Mouse (Mus musculus) myocyte (in vitro differentiated cells): ENCODE data around the gene Mat2a. TPM values are rescaled to one million over a fixed set of nuclear protein-coding genes. Genes with fewer than 3 reads are reported as not detected.
A peak's percentile ranks its signal among the peaks of the same experiment; 100 is the strongest.

Experiments used
- H3K27me3 ChIP-seq: one replicate; pipeline ENCODE4 v1.6.1; 2011; ENCODE audit not compliant: control insufficient read depth, insufficient read depth, insufficient read length
- H3K36me3 ChIP-seq: one replicate; pipeline ENCODE4 v1.6.1; 2011; ENCODE audit not compliant: control insufficient read depth, insufficient read depth
- H3K4me2 ChIP-seq: one replicate; pipeline ENCODE4 v1.6.1; 2011; ENCODE audit warnings: low read depth, control low read depth
- H3K4me3 ChIP-seq: one replicate; pipeline ENCODE4 v1.5.1; 2011; ENCODE audit warnings: mild to moderate bottlenecking, control low read depth, moderate library complexity
- H3K79me2 ChIP-seq: one replicate; pipeline ENCODE4 v1.6.1; 2011; ENCODE audit not compliant: control insufficient read depth, insufficient read depth
- H3ac ChIP-seq: one replicate; pipeline ENCODE4 v1.6.1; 2011; ENCODE audit not compliant: control insufficient read depth, insufficient read length
- CEBPB ChIP-seq: IDR thresholded peaks from 2 replicates; pipeline ENCODE4 v1.6.1; 2011; ENCODE audit warnings: mild to moderate bottlenecking, moderate library complexity; ENCODE audit not compliant: poor library complexity, insufficient read depth, severe bottlenecking
- E2F4 ChIP-seq: IDR thresholded peaks from one replicate; pipeline ENCODE4 v1.6.1; 2011; ENCODE audit warnings: mild to moderate bottlenecking, control low read depth, moderate library complexity; ENCODE audit not compliant: insufficient read depth
- MAX ChIP-seq: IDR thresholded peaks from one replicate; pipeline ENCODE4 v1.6.1; 2011; ENCODE audit warnings: low read depth, mild to moderate bottlenecking, control low read depth
- MYOD1 ChIP-seq, 3 experiments: IDR thresholded peaks; one replicate each; pipeline ENCODE4 v1.6.1; 2011; ENCODE audit warnings: control low read depth in 2 of 3, low read depth in 2 of 3, mild to moderate bottlenecking in 2 of 3, moderate library complexity in 1 of 3; ENCODE audit not compliant: insufficient read length in 2 of 3, control insufficient read depth in 1 of 3
- MYOG ChIP-seq, 3 experiments: IDR thresholded peaks; one replicate each; pipeline ENCODE4 v1.6.1; 2011; ENCODE audit warnings: control low read depth in 2 of 3, low read depth in 2 of 3, mild to moderate bottlenecking in 2 of 3; ENCODE audit not compliant: insufficient read length in 2 of 3, control insufficient read depth in 1 of 3, insufficient read depth in 1 of 3
- POLR2A ChIP-seq: IDR thresholded peaks from one replicate; pipeline ENCODE4 v1.6.1; 2011; ENCODE audit warnings: low read depth, mild to moderate bottlenecking, control low read depth, moderate library complexity; ENCODE audit not compliant: insufficient read length
- POLR2AphosphoS2 ChIP-seq: IDR thresholded peaks from one replicate; pipeline ENCODE4 v1.6.1; 2011; ENCODE audit warnings: low read depth, control low read depth; ENCODE audit not compliant: insufficient read length
- REST ChIP-seq: IDR thresholded peaks from one replicate; pipeline ENCODE4 v1.6.1; 2011; ENCODE audit warnings: mild to moderate bottlenecking, control low read depth, moderate library complexity; ENCODE audit not compliant: insufficient read depth, insufficient read length
- SRF ChIP-seq: IDR thresholded peaks from one replicate; pipeline ENCODE4 v1.6.1; 2011; ENCODE audit warnings: low read depth; ENCODE audit not compliant: control insufficient read depth, insufficient read length
- TCF12 ChIP-seq: IDR thresholded peaks from one replicate; pipeline ENCODE4 v1.6.1; 2011; ENCODE audit warnings: mild to moderate bottlenecking, control low read depth; ENCODE audit not compliant: poor library complexity, insufficient read depth, severe bottlenecking
- TCF3 ChIP-seq: IDR thresholded peaks from one replicate; pipeline ENCODE4 v1.6.1; 2011; ENCODE audit warnings: low read depth, control low read depth; ENCODE audit not compliant: insufficient read length
- USF1 ChIP-seq: IDR thresholded peaks from one replicate; pipeline ENCODE4 v1.6.1; 2011; ENCODE audit warnings: low read depth, mild to moderate bottlenecking, control low read depth, moderate library complexity
- polyA plus RNA-seq: library from polyadenylated mRNA; unstranded; fragments of >200 nt; fragmentation: generic; extraction: Trizol; gene quantifications from one replicate; pipeline ENCODE4 v1.2.1, GENCODE M21; 2012; ENCODE audit warnings: missing spikeins

The Mat2a gene
- polyA plus RNA-seq, 1 experiment, result 142 TPM

- H3K36me3 ChIP-seq, result no peaks in the 10 kb centered on the region
- TF ChIP-seq MYOG (IDR thresholded peaks at IDR 0.05; ENCODE audit: control insufficient read depth in 1 of 3, insufficient read depth in 1 of 3, insufficient read length in 2 of 3, low read depth in 2 of 3) (no peak), POLR2AphosphoS2 (no peak), E2F4 (no peak), SRF (no peak), TCF12 (no peak), MYOD1 (IDR thresholded peaks at IDR 0.05; ENCODE audit: control insufficient read depth in 1 of 3, insufficient read length in 2 of 3, low read depth in 2 of 3) (no peak), POLR2A (no peak), TCF3 (no peak), REST (no peak), MAX (no peak), CEBPB (no peak), USF1 (no peak)
- no peak overlapping the region for H3K4me3 ChIP-seq
- no peak overlapping the region for H3K4me2 ChIP-seq
- H3ac ChIP-seq, result no peak overlapping the region
- H3K27me3 ChIP-seq, result no peaks in the 10 kb centered on the region
- no peaks in the 10 kb centered on the region for H3K79me2 ChIP-seq
Observed at GRCm38 (mm10) chr6:72401875-72402274, 37.5 kb downstream of the Mat2a start.

- H3K27me3 ChIP-seq, result no peaks in the 10 kb centered on the region
- H3K79me2 ChIP-seq, result no peaks in the 10 kb centered on the region
- H3K4me2 ChIP-seq, result no peak overlapping the region
- no peak overlapping the region for H3ac ChIP-seq
- no peaks in the 10 kb centered on the region for H3K36me3 ChIP-seq
- no peak overlapping the region for H3K4me3 ChIP-seq
- TF ChIP-seq MAX (no peak), TCF3 (no peak), E2F4 (no peak), REST (no peak), SRF (no peak), POLR2AphosphoS2 (no peak), MYOD1 (IDR thresholded peaks at IDR 0.05; ENCODE audit: control insufficient read depth in 1 of 3, insufficient read length in 2 of 3, low read depth in 2 of 3) (no peak), CEBPB (no peak), POLR2A (no peak), USF1 (no peak), MYOG (IDR thresholded peaks at IDR 0.05; ENCODE audit: control insufficient read depth in 1 of 3, insufficient read depth in 1 of 3, insufficient read length in 2 of 3, low read depth in 2 of 3) (no peak), TCF12 (no peak)
Observed at GRCm38 (mm10) chr6:72399967-72400366, 39.4 kb downstream of the Mat2a start.

GRCm38 (mm10) chr6:72396837-72397251 lies 42.5 kb downstream of the Mat2a start:
- Histone ChIP-seq H3K79me2 (no peaks in the 10 kb centered on the region), H3K36me3 (no peaks in the 10 kb centered on the region), H3K4me2 (peak overlapping the region; percentile 18), H3K27me3 (no peaks in the 10 kb centered on the region), H3ac (no peak overlapping the region), H3K4me3 (no peak overlapping the region)
- no peak for TF ChIP-seq SRF
- TF ChIP-seq MYOD1 (IDR thresholded peaks at IDR 0.05; ENCODE audit: control insufficient read depth in 1 of 3, insufficient read length in 2 of 3, low read depth in 2 of 3), result peak; percentile 9 to 86 (median 61)
- peak in 2 of 3 experiments; percentile 21 to 53 for TF ChIP-seq MYOG (IDR thresholded peaks at IDR 0.05; ENCODE audit: control insufficient read depth in 1 of 3, insufficient read depth in 1 of 3, insufficient read length in 2 of 3, low read depth in 2 of 3)
- no peak for TF ChIP-seq POLR2A
- no peak for TF ChIP-seq CEBPB
- TF ChIP-seq REST, result no peak
- TF ChIP-seq TCF12, result peak; percentile 52
- peak; percentile 14 for TF ChIP-seq TCF3

- Histone ChIP-seq H3K4me2 (no peak overlapping the region), H3K27me3 (no peaks in the 10 kb centered on the region), H3ac (no peak overlapping the region), H3K79me2 (no peaks in the 10 kb centered on the region), H3K36me3 (peaks cover 3% of the 10 kb centered on the region), H3K4me3 (no peak overlapping the region)
- TF ChIP-seq MYOG (IDR thresholded peaks at IDR 0.05; ENCODE audit: control insufficient read depth in 1 of 3, insufficient read depth in 1 of 3, insufficient read length in 2 of 3, low read depth in 2 of 3) (no peak), MAX (no peak), POLR2AphosphoS2 (no peak), SRF (no peak), CEBPB (no peak), TCF12 (no peak), E2F4 (no peak), MYOD1 (IDR thresholded peaks at IDR 0.05; ENCODE audit: control insufficient read depth in 1 of 3, insufficient read length in 2 of 3, low read depth in 2 of 3) (no peak), TCF3 (no peak), USF1 (no peak), POLR2A (no peak), REST (no peak)
Observed at GRCm38 (mm10) chr6:72392341-72392740, 47.0 kb downstream of the Mat2a start.
